Mouse (Mus musculus) forebrain, embryonic 13.5 days (tissue): ENCODE data around the gene Aatk. TPM values are rescaled to one million over a fixed set of nuclear protein-coding genes. Genes with fewer than 3 reads are reported as not detected.

Source experiments
- ATAC-seq: fragments of 200-750 bp; cut with Nextera tagmentation; 2 replicates; pipeline ENCODE4 v1.8.0; 2017
- H3K27ac ChIP-seq: fragments of 300-500 bp; sonication (generic); 2 replicates; pipeline ENCODE4 v1.5.1; 2015; ENCODE audit warnings: inconsistent platforms, mild to moderate bottlenecking, moderate library complexity
- H3K27me3 ChIP-seq: fragments of 300-500 bp; sonication (generic); 2 replicates; pipeline ENCODE4 v1.6.1; 2015; ENCODE audit warnings: mild to moderate bottlenecking, inconsistent platforms
- H3K36me3 ChIP-seq: fragments of 300-500 bp; sonication (generic); 2 replicates; pipeline ENCODE4 v1.6.1; 2015; ENCODE audit warnings: mild to moderate bottlenecking, inconsistent platforms; ENCODE audit not compliant: poor library complexity, severe bottlenecking
- H3K4me1 ChIP-seq: fragments of 300-500 bp; sonication (generic); 2 replicates; pipeline ENCODE4 v1.6.1; 2015; ENCODE audit warnings: inconsistent platforms
- H3K4me2 ChIP-seq: fragments of 300-500 bp; sonication (generic); 2 replicates; pipeline ENCODE4 v1.6.1; 2015; ENCODE audit warnings: inconsistent platforms, mild to moderate bottlenecking, moderate library complexity
- H3K4me3 ChIP-seq: fragments of 300-500 bp; sonication (generic); 2 replicates; pipeline ENCODE4 v1.5.1; 2015; ENCODE audit warnings: mild to moderate bottlenecking, inconsistent platforms
- H3K9ac ChIP-seq: fragments of 300-500 bp; sonication (generic); 2 replicates; pipeline ENCODE4 v1.6.1; 2015; ENCODE audit warnings: mild to moderate bottlenecking, inconsistent platforms
- H3K9me3 ChIP-seq: fragments of 300-500 bp; sonication (generic); replicated peaks from 2 replicates; pipeline ENCODE4 v1.6.1; 2016; ENCODE audit warnings: inconsistent platforms
- WGBS: fragments of 180-500 bp; shearing (Covaris S2); methylation state at CpG from one replicate; pipeline ENCODE4 v1.1.7; 2015; 5-methylcytosine and 5-hydroxymethylcytosine counted together
- polyA plus RNA-seq: library from polyadenylated mRNA; unstranded; fragments of >200 nt; fragmentation: Nextera tagmentation; extraction: Ambion mirVana; gene quantifications from 2 replicates; pipeline ENCODE4 v1.2.1, GENCODE M21; 2015

Aatk gene
- polyA plus RNA-seq, result 6.8 and 8.4 TPM in 2 replicates

DNA sequence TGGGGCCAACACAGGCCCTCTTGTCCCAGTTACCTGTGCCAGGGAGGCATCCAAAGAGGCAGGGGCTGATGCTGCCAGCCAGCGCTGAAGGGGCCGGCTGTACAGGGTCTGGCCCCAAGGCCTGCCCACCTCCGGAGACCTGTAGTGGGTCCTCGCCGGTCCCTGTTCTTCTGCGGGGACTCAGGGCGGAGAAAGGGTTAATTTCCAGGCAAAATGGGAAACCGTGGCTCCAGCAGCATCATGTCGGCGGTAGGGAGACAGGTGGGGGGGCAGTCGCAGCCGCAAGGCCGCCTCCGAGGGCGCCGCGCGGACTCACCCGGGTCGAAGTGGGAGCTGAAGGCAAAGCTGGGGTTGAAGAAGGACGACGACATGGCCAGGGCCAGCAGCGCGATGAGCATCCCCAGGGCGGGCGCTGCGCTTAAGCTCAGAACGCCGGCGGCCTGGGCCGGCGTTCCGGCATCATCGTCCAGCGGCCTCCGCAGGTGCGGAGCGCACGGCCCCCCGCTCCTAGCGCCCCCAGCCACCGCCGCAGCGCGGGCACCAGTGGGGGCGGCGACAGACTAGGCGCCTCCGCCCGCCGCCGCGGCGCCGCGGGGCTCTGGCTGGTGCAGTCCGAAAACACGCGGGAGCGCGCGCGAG, at the start of gene Aatk:
TSS of gene Aatk (minus strand) at position 615 of the 639 bp plus-strand sequence.
- Histone ChIP-seq H3K4me1 (peaks cover 51% of the 10 kb centered on the region), H3K4me3 (peak within 1 kb of the TSS; percentile 72), H3K9me3 (no peaks in the 10 kb centered on the region), H3K36me3 (no peaks in the 10 kb centered on the region), H3K27ac (peak within 1 kb of the TSS; percentile 83), H3K9ac (peak within 1 kb of the TSS; percentile 93), H3K4me2 (peak within 1 kb of the TSS; percentile 82), H3K27me3 (peaks cover 13% of the 10 kb centered on the region; the same call in 1 of the 2 replicates)
- ATAC-seq, result 0 out of 2 replicates have a peak, but pooled peaks have one; percentile 39
- under 1% methylated on average over 39 of the region's 63 CpGs for WGBS

DNA sequence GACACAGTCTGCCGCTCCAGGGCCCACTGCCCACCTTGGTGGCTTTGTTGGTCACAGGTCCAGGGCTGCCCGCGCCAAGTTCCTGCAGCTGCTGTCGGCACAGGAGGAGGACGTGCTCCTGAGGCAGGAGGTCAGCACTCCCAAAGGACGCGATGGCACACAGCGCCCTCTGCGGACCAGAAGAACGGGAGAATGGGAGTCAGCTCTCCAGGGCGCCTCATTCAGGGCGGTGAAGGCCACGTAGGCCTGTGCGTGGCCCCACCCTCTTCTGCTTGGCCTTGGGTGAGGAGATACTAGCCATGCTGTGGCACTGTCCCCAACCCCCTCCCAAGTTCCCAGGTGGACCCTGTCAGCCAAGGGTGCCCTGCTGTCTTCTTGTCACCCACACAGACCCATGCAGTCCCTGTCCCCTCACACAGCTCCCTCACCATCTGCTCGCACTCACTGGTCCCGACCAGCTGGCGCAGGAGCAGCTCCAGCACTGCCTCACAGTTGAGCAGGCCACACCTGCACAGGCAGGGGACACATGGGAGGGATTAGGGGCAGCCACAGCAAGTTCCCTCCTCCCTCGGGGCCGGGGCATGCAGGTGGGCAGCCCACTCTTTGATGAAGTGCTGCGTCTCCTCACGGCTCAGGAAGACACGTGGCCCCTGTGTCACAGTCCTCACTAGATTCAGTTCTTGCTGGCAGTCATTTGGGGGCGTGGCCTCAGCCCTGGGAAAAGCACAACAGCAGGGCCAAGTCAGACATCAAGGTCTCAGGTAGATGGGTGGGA, 46.0 kb upstream of the Aatk start:
- Histone ChIP-seq H3K27ac (no peak overlapping the region), H3K9me3 (no peaks in the 10 kb centered on the region), H3K27me3 (no peaks in the 10 kb centered on the region), H3K36me3 (peaks cover 64% of the 10 kb centered on the region), H3K4me1 (peaks cover 8% of the 10 kb centered on the region), H3K4me3 (no peak overlapping the region), H3K9ac (no peak overlapping the region), H3K4me2 (no peak overlapping the region)
- ATAC-seq, result no peak
- 79% methylated on average over 23 of the region's 23 CpGs for WGBS

DNA sequence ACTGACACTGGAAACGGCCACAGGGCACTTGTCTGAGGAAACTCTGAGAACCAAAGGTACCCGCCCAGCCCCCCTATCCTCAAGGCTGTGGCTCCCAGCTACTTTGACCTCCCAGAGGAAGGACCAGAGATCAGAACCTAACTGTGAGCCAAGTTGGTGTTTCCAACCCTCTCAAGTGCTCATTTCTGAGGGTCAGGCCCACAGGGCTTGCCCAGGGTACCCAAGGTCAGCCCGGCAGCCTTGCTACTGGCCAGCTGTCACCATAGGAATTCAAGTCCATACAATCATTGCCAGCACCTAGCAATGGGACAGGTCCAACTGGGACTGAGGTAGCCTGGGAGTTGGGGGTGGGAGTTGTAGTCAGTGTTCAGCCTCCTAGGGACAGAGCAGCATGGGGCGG, 43.7 kb upstream of the Aatk start:
- H3K4me2 ChIP-seq, result no peak overlapping the region
- WGBS, result 95% methylated on average over 4 of the region's 4 CpGs
- H3K36me3 ChIP-seq, result peaks cover 54% of the 10 kb centered on the region
- H3K27ac ChIP-seq, result no peak overlapping the region
- H3K4me1 ChIP-seq, result peaks cover 5% of the 10 kb centered on the region
- H3K9me3 ChIP-seq, result no peaks in the 10 kb centered on the region
- H3K4me3 ChIP-seq, result no peak overlapping the region
- no peak overlapping the region for H3K9ac ChIP-seq
- no peaks in the 10 kb centered on the region for H3K27me3 ChIP-seq
- no peak for ATAC-seq

DNA sequence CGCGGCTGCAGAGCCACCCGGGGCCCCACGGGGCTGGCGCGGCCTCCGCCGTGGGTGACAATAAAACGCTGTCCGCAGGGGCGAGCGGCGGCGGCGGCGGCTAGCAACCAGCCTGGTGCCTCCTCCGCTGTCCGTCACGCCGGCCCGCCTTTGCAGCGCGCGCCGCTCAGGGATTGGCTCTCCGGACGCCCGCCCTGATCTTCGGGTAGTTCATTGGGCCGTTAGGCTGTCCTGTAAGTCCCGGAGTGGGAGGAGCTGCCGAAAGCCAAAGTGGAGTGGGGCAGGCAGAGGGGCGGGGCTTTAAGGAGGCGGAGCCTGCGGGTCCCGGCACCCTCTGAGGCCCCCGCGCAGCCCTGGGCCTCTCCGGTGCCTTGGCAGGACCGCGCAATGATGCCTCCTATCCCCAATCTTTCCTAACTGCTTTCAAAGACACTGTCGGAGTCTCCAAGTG, 39.8 kb upstream of the Aatk start, which contains the start of gene Cep131:
TSS of gene Cep131 (minus strand) at position 126 of the 451 bp plus-strand sequence.
- peak within 1 kb of the TSS; percentile 80 for H3K4me2 ChIP-seq

DNA sequence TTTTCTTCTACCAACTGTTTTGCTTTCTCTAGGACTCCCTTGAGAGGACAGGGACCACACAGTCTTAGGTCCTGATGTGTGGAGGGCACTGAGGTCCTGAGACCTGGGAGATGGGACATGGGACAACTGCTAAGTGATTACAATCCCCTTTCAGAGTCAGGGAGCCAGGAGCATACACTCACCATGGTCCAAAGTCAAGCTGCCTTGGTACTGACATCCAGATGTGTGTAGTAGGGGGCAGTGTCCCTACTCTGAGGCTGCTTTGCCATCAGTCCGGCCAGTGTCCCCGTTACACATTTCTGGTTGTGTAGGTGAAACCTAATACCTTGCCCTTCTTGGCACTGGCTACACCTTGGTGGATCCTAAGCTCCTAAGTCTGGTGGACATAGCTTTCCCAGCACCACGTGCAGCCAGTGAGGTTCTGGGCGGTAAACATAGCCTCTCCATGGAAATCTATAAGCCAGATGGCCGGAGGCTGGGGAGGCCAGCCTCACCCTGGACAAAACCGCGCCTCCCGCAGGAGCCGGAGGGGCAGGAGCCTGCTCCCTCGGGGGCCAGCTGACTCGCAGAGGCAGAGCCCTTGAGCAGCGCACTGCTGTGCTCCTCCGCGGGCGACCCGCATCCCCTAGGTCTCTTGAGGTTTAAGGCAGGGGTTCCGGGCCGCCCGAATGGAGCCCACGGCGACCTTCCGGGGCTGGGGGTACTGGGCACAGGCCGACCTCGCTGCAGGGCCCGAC, 39.1 kb upstream of the Aatk start:
- ATAC-seq, result peak; percentile 46
- Histone ChIP-seq H3K4me3 (peak overlapping the region; percentile 65), H3K9me3 (no peaks in the 10 kb centered on the region), H3K4me1 (peaks cover 14% of the 10 kb centered on the region), H3K9ac (peak overlapping the region; percentile 91), H3K27me3 (no peaks in the 10 kb centered on the region), H3K4me2 (peak overlapping the region; percentile 80), H3K27ac (peak overlapping the region; percentile 66), H3K36me3 (peaks cover 38% of the 10 kb centered on the region)
- WGBS, result under 1% methylated on average over 21 of the region's 25 CpGs

More for the DNA sequence above, 39.8 kb upstream of the Aatk start, which contains the start of gene Cep131:
- WGBS, result 0% methylated on average over 33 of the region's 42 CpGs
- peaks cover 39% of the 10 kb centered on the region for H3K36me3 ChIP-seq
- ATAC-seq, result peak; percentile 99
- peaks cover 14% of the 10 kb centered on the region for H3K4me1 ChIP-seq
- peak within 1 kb of the TSS; percentile 66 for H3K27ac ChIP-seq
- no peaks in the 10 kb centered on the region for H3K9me3 ChIP-seq
- H3K9ac ChIP-seq, result peak within 1 kb of the TSS; percentile 91
- H3K27me3 ChIP-seq, result no peaks in the 10 kb centered on the region
- H3K4me3 ChIP-seq, result peak within 1 kb of the TSS; percentile 65

DNA sequence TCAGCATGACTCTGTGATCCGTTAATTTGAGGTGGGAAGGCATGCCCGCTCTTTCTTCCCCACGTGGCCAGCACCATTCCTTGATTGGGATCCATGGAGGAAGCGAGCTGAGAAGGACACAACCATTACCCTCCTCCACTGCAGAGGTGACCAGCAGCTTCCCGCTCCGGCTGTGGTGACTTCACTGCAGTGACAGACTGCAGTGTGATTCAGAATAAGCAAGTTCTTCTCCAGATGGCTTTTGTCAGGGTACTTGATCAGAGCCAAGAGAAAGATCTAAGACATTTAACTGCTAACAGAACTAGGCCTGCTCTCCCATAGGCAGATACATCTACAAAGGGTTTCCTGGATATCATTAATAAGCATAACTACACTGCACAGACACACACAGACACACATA, 33.3 kb upstream of the Aatk start:
- ATAC-seq, result no peak
- H3K9me3 ChIP-seq, result no peaks in the 10 kb centered on the region
- peaks cover 5% of the 10 kb centered on the region for H3K4me1 ChIP-seq
- H3K4me2 ChIP-seq, result no peak overlapping the region
- H3K9ac ChIP-seq, result no peak overlapping the region
- H3K4me3 ChIP-seq, result no peak overlapping the region
- peaks cover 87% of the 10 kb centered on the region for H3K36me3 ChIP-seq
- H3K27ac ChIP-seq, result no peak overlapping the region
- 92% methylated on average over 6 of the region's 6 CpGs for WGBS
- H3K27me3 ChIP-seq, result no peaks in the 10 kb centered on the region

DNA sequence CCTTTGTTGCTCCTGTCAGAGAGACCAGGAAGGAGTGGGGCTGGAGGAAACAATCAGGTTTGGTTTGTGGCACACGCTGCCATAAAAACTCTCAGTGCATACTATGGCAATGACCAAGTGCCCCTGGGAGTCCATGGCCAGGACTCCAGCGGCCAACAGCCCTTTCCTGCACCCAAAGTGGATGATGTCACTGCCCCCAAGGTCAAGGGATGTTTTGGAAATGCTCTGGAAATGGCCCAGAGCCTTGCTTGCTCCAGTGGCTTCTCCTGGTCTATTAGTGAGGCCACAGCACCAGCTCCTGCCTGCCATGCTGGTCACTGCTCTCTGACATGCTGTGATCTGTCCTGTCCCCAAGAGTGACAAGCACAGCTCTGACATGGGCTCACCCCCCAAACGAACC, 29.2 kb upstream of the Aatk start:
- H3K27me3 ChIP-seq, result no peaks in the 10 kb centered on the region
- ATAC-seq, result no peak
- H3K4me2 ChIP-seq, result no peak overlapping the region
- 80% methylated on average over 3 of the region's 3 CpGs for WGBS
- H3K9ac ChIP-seq, result no peak overlapping the region
- H3K9me3 ChIP-seq, result no peaks in the 10 kb centered on the region
- H3K27ac ChIP-seq, result no peak overlapping the region
- peaks cover 100% of the 10 kb centered on the region for H3K36me3 ChIP-seq
- 0 out of 2 replicates have a peak, but pooled peaks cover 3% of the 10 kb centered on the region for H3K4me1 ChIP-seq
- H3K4me3 ChIP-seq, result no peak overlapping the region

DNA sequence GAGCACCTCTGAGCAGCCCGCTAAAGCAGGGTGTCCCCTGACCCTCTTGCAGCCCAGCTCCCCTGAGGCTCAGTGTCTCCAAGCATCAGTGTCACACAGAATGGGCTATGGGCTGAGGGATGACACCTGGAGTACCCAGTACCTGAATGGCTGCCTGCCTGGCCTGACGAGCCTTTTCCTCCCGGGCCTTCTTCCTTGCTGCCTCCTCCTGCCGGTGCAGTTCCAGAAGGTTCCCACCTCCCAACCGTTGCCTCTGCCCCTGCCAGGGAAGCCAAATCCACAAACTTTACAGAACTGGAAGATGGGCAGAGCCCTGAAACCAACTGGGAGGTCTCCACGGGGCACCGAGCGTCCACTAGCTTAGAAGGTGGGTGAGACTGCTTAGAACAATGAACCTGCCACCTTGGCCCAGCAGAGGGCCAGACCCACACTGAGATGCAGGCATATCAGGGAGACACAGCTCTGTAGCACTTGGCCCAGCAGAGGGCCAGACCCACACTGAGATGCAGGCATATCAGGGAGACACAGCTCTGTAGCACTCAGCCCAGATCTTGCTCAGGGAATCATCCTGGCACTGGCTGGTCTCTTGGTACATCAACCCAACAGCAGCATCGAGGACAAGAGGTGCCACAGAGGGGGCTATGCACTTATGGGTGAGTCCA, 26.1 kb upstream of the Aatk start:
- Histone ChIP-seq H3K4me3 (no peak overlapping the region), H3K27me3 (no peaks in the 10 kb centered on the region), H3K9me3 (no peaks in the 10 kb centered on the region), H3K27ac (no peak overlapping the region), H3K9ac (no peak overlapping the region), H3K4me1 (0 out of 2 replicates have a peak, but pooled peaks cover 3% of the 10 kb centered on the region), H3K4me2 (no peak overlapping the region), H3K36me3 (peaks cover 100% of the 10 kb centered on the region)
- 89% methylated on average over 9 of the region's 9 CpGs for WGBS
- no peak for ATAC-seq

DNA sequence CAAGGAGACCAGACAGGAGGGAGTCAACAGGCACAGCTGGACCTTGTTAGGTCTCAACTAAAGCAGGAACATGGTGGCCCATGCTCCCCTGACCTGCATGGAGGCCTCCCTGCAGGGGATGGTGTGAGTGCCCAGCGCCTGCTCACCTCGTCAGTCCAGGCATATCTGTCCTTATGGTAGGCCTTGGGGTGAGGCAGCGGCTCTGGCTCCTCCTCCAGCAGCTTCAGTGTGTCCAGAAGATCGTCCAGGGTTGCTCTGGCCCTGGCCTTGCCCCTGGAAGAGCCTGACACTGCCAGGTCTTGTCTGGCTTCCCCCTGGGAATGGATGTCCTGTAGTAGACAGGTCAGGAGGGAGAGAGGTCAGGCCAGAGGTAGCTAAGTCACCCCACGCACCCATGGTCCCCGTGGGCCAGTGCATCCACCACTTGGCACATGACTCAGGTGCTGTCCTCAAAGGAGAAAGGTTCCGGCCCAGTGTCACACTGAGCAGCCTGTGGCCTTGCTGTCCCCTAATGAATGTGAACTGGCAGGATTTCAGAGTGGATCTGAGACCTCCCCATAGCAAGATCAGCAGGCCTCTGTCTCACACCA, 24.9 kb upstream of the Aatk start:
- no peak overlapping the region for H3K9ac ChIP-seq

DNA sequence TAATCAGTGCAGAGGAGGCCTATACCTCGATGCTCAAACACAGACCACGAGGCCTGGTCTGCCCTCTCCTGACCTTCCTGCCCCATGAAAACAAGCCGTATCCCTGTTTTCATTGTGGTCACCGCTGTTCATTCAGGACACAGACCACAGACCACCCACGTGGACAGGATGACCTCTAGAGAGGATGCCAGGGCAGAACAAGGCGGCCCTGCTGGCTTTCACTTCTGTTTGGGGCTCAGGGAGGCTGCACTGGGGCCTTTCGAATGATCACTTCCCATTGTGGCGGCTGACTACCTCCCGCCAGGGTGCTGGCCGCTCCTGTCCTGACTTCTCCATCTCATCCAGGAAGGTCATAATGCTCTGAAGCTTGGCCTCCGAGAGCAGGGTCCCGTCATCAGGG, 24.1 kb upstream of the Aatk start:
- H3K36me3 ChIP-seq, result peaks cover 100% of the 10 kb centered on the region
- no peak overlapping the region for H3K4me3 ChIP-seq

More for the DNA sequence above, 24.9 kb upstream of the Aatk start:
- no peak overlapping the region for H3K4me3 ChIP-seq
- 0 out of 2 replicates have a peak, but pooled peaks cover 3% of the 10 kb centered on the region for H3K4me1 ChIP-seq
- no peaks in the 10 kb centered on the region for H3K9me3 ChIP-seq
- H3K36me3 ChIP-seq, result peaks cover 100% of the 10 kb centered on the region
- no peak overlapping the region for H3K27ac ChIP-seq
- no peaks in the 10 kb centered on the region for H3K27me3 ChIP-seq
- WGBS, result 91% methylated on average over 7 of the region's 7 CpGs
- H3K4me2 ChIP-seq, result no peak overlapping the region
- no peak for ATAC-seq

DNA sequence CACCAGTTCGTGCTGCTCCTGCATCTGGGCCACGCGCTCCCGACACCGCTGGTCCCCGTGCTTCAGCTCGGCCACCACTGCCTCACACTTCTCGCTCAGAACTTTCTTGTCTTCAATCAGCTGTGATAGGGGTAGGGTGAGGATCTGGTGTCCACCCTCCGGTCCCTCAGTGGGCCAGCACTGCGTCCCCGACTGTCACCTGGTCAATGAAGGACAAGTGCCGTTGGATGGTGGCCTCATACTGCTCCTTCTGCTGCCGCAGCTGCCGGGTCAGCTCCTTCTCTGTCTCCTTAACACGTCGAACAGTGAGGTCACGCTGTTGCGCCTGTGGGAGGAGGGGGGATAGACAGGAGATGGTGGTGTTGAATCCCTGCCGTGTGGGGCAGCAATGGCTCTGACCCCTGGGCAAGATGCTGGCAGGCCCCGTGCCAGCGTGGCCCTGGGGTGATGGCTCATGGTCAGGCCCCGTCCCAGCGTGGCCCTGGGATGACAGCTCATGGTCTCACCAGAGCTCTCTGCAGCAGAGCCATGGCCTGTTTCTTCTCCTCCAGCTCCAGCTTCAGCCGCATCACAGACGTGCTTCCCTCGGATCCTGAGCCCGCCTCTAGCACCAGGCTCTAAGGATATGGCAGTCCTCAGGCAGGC, 23.4 kb upstream of the Aatk start:
- H3K36me3 ChIP-seq, result peaks cover 100% of the 10 kb centered on the region
- 93% methylated on average over 26 of the region's 27 CpGs for WGBS
- no peak overlapping the region for H3K4me3 ChIP-seq
- ATAC-seq, result no peak
- H3K27ac ChIP-seq, result no peak overlapping the region
- H3K27me3 ChIP-seq, result no peaks in the 10 kb centered on the region
- no peak overlapping the region for H3K9ac ChIP-seq
- H3K9me3 ChIP-seq, result no peaks in the 10 kb centered on the region
- H3K4me2 ChIP-seq, result no peak overlapping the region
- 0 out of 2 replicates have a peak, but pooled peaks cover 3% of the 10 kb centered on the region for H3K4me1 ChIP-seq

More for the DNA sequence above, 24.1 kb upstream of the Aatk start:
- ATAC-seq, result no peak
- Histone ChIP-seq H3K4me2 (no peak overlapping the region), H3K27me3 (no peaks in the 10 kb centered on the region), H3K9ac (no peak overlapping the region), H3K4me1 (0 out of 2 replicates have a peak, but pooled peaks cover 3% of the 10 kb centered on the region), H3K9me3 (no peaks in the 10 kb centered on the region), H3K27ac (no peak overlapping the region)
- 64% methylated on average over 12 of the region's 12 CpGs for WGBS
